Mouse (Mus musculus): ENCODE measurements around the gene Gzmn.
"Not testable (repeated sequence)": the region's sequence is repeated elsewhere in the genome, so short reads cannot be mapped to it uniquely, and the experiment has no call there.

Gzmn gene

DNA sequence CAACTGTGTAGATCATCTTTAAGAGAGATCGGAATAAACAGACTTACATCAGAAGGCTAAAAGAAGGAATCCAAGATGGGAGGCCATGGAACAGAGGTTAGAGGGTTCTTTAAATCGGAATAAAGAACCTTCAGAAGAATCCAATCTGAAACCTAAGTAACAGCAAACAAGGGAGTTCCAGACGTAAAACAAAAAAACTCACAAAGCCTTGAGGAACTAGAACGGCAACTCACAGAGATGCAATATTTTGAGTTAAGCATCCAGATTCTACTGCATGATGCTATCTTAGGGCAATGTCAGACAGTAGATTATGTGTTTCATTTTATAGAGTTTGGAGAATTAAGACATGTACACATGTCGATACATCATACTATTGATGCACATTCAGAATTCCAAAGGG lies at the start of gene Gzmn:
TSS of gene Gzmn (minus strand) at position 101 of the 400 bp plus-strand sequence.
- in situ Hi-C loops (cut with MboI; ENCODE audit: low pct_unique_long_range_greater_than_20kb in 1 of 2, low sequenced_read_pairs in 2 of 2, unreplicated experiment in 1 of 2), result no loop called here

DNA sequence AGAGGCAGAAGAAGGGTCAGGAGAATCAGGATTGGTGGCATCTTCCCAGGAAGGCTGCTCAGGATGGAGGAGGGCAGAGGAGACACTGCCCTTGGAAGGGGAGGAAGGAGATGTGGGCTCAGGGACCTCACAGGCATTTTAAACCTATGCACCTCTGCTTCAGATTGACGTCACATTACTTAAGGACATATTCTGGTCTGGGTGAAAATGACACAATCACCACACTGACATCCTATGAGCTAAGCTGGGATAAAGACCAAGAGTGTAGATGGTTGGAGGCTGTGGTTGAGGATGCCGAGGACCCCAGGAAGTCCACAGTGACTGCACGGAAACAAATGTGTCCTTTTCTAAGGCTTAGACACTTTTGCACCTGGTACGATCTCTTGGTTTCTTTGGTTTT lies 36.9 kb upstream of the Gzmn start, which contains the start of gene Gzmf:
TSS of gene Gzmf (minus strand) at position 101 of the 400 bp plus-strand sequence.
- in situ Hi-C loops (cut with MboI; ENCODE audit: low pct_unique_long_range_greater_than_20kb in 1 of 2, low sequenced_read_pairs in 2 of 2, unreplicated experiment in 1 of 2), result no loop called here

DNA sequence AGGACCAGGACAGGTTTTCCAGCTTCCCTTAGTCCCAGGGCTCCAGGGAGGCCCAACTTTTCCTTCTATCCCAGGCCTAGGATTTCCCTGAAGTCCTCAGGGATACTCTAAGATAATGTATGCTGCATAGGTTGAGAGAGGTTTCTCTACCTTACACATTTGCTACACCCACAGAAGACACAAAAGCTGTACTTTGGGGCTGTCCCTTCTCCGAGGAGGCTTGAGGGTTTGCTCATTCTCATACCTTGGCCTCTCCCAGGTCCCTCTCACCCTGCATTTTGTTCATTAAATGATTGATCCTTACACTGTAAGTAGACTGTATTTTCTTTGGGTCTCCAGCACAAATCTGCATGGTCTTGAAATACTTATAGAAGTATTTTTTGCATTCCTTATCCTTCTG lies 31.2 kb upstream of the Gzmn start:
- in situ Hi-C loops (cut with MboI; ENCODE audit: low pct_unique_long_range_greater_than_20kb in 1 of 2, low sequenced_read_pairs in 2 of 2, unreplicated experiment in 1 of 2), result loop anchor here (10.0 kb wide), 1 partner anchor 99 kb away; no protein-coding TSS in a partner anchor

DNA sequence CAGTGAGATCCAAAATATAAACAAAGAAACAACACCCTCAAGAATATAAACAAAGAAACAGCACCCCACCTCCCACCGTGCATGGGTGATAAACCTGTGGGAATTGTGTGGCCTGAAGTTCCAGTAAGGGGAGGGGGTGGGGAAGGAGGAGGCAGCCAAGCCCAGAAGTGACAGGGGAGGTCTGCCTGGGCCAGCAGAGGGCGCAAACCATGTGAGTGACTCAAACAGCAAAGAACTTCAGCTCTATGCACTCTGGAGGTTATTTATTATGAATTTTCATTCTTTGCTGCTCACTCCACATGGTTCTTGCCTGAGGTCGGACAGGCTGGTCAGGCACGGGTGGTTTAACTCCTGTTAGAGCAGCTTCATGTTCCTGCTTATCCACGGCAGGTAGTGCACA lies 30.6 kb upstream of the Gzmn start:
- in situ Hi-C loops (cut with MboI; ENCODE audit: low pct_unique_long_range_greater_than_20kb in 1 of 2, low sequenced_read_pairs in 2 of 2, unreplicated experiment in 1 of 2), result loop anchor here (10.0 kb wide), 1 partner anchor 100 kb away; no protein-coding TSS in a partner anchor

DNA sequence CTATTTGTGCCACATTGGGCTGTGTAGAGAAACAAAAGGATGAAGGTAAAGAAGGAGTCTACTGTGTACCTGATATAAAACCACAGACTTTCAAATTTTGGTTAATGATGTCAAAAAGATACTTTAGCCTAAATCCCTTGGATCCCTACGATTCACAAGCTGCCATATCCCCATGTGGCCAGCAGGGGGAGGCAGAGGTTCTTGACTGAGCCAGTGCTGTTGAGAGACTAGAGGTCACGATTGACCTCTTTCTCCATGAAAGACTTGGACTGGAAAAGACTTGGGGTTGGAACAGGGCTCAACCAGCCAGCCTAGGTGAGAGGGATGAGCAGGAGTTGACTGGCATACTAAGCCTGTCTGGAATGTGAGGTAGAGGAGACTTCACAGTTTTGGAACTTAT lies 29.6 kb upstream of the Gzmn start:
- in situ Hi-C loops (cut with MboI; ENCODE audit: low pct_unique_long_range_greater_than_20kb in 1 of 2, low sequenced_read_pairs in 2 of 2, unreplicated experiment in 1 of 2), result loop anchor here (10.0 kb wide), 1 partner anchor 101 kb away; no protein-coding TSS in a partner anchor

DNA sequence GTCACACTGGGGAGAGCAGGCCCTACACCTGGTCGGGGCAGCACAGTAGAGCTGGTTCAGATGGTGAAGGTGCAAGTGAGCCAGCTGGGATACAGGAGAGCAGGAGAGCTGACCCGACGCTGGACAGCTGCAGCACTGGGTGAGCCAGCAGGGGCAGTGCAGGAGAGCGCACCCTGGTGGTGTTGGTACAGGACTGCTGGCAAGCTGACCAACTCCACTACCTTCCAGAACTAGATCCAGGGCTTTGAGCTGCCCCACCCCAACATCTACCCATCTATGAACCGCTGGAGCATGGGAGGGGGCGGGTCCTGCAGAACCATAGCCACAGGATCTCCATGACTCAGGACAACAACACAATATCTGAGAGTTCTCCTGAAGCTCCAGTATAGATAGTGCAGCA lies 12.5 kb upstream of the Gzmn start:
- in situ Hi-C loops (cut with MboI; ENCODE audit: low pct_unique_long_range_greater_than_20kb in 1 of 2, low sequenced_read_pairs in 2 of 2, unreplicated experiment in 1 of 2), result no loop called here

DNA sequence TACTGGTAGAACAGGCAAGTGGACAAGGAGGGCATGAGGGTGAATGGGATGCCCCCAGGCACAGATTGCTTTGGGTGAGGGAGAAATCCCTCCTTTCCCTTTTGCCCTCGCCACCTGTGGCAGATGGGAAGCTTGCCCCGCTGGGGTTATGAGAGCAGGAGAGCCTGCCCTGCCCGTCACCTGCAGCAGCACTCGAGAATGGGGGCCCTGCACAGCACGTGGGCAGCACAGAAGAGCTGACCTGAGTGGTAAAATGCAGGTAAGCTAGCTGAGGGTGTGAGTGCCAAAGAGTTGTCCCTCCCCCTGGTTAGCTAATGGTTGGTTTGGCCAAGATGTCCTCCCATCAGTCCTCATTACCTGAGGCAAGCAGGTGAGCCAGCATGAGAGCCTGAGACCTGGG lies 12.1 kb upstream of the Gzmn start:
- in situ Hi-C loops (cut with MboI; ENCODE audit: low pct_unique_long_range_greater_than_20kb in 1 of 2, low sequenced_read_pairs in 2 of 2, unreplicated experiment in 1 of 2), result no loop called here

DNA sequence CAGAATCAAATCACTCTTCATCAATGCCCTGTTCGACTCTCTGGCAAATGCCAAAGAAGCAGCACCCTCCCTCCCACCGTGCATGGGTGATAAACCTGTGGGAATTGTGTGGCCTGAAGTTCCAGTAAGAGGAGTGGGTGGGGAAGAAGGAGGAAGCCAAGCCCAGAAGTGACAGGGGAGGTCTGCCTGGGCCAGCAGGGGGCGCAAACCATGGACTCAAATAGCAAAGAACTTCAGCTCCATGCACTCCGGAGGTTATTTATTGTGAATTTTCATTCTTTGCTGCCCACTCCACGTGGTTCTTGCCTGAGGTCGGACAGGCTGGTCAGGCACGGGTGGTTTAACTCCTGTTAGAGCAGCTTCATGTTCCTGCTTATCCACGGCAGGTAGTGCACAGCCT lies 3.3 kb upstream of the Gzmn start:
- in situ Hi-C loops (cut with MboI; ENCODE audit: low pct_unique_long_range_greater_than_20kb in 1 of 2, low sequenced_read_pairs in 2 of 2, unreplicated experiment in 1 of 2), result not testable (repeated sequence)

DNA sequence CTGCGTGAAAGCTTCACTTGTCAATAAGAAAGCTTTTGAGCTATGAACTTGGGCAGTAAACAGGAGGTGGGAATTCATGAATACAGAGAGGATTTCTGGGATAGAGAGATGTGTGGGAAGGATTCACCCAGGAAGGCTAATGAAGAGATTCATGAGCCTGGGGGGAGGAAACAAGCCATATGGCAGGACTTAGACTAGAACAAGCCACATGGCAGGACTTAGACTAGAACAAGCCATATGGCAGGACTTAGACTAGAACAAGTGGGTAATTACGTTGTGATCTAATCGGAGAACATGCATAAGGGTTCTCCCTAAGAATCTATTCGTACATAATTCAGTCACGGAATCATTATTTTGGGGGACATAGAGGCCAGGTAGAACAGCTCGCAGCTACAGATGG lies 1.0 kb downstream of the Gzmn start:
- in situ Hi-C loops (cut with MboI; ENCODE audit: low pct_unique_long_range_greater_than_20kb in 1 of 2, low sequenced_read_pairs in 2 of 2, unreplicated experiment in 1 of 2), result no loop called here

DNA sequence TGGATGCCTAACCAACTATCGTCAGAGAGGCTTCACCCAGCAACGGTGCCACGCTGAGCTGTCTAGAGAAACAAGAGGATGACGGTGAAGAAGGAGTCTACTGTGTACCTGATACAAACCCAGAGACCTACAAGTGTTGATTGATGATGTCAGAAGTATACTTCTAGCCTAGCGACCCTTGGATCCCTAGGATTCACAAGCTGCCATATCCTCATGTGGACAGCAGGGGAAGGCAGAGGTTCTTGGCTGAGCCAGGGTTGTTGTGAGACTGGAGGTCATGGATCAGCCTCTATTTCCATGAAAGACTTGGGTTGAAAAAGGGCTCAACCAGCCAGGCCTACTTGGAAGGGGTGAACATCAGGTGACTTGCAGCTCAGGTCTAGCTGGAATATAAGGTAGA lies 1.7 kb downstream of the Gzmn start:
- in situ Hi-C loops (cut with MboI; ENCODE audit: low pct_unique_long_range_greater_than_20kb in 1 of 2, low sequenced_read_pairs in 2 of 2, unreplicated experiment in 1 of 2), result no loop called here

DNA sequence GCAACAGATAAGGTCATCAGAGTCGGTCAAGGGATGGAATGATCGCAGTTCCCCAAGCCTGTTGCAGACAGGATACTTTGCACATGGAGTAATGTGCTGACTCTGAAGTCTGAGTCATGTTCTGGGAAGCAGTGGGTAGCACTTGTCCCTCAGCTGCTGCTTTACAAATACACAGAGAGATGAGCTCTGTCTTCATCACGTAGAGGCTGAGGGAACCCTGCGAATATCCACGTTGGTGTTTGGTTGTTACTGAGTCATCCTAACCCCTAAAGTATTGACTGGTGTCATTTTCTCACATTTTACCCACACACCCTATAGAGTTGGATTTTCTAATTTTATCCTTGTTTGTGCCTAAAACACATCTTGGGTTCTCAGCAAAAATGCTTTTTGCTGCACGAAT lies 6.4 kb downstream of the Gzmn start:
- in situ Hi-C loops (cut with MboI; ENCODE audit: low pct_unique_long_range_greater_than_20kb in 1 of 2, low sequenced_read_pairs in 2 of 2, unreplicated experiment in 1 of 2), result no loop called here

DNA sequence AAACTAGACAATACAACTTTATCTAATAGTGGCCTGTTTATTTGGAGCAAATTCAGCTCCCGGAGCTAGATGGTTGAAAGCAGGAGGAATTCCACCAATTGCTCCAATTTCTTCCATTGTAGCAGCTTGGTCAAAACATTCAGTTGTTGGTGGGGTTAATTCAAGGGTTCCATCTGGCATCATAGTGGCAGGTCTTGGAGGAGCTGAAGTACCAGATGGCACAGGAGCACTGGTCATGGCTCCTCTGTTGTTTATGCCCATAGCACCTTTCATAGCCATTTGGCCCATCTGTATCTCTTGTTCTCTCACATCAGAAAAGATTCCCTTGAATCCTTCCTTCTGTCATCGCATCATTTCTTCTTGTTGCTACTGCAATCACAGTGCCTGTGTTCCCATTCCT lies 12.3 kb downstream of the Gzmn start:
- in situ Hi-C loops (cut with MboI; ENCODE audit: low pct_unique_long_range_greater_than_20kb in 1 of 2, low sequenced_read_pairs in 2 of 2, unreplicated experiment in 1 of 2), result no loop called here

DNA sequence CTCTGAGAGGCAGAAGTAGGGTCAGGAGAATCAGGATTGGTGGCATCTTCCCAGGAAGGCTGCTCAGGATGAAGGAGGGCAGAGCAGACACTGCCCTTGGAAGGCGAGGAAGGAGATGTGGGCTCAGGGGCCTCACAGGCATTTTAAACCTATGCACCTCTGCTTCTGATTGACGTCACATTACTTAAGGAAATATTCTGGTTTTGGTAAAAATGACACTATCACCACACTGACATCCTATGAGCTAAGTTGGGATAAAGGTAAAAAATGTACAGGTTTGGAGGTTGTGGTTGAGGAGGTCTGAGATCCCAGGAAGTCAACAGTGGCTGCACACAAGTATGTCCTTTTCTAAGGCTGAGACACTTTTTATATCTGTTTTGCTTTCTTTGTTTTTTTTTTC lies 14.9 kb downstream of the Gzmn start, which contains the start of gene Gzmg:
TSS of gene Gzmg (minus strand) at position 101 of the 400 bp plus-strand sequence.
- in situ Hi-C loops (cut with MboI; ENCODE audit: low pct_unique_long_range_greater_than_20kb in 1 of 2, low sequenced_read_pairs in 2 of 2, unreplicated experiment in 1 of 2), result not testable (repeated sequence)

DNA sequence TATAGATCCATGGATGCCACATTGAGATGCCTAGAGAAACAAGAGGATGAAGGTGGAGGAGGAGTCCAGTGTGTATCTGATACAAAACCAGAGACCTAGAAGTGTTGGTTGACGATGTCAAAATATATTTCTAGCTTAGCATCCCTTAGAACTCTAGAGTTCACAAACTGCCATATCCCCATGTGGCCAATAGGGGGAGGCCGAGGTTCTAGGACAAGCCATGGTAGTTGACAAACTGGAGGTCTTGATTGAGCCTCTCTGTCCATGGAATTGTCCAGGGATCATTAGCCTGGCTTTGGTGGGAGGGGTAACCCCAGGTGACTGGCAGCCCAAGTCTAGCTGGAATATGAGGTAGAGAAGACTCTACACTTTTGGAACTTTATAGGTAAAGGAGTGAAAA lies 19.1 kb downstream of the Gzmn start:
- in situ Hi-C loops (cut with MboI; ENCODE audit: low pct_unique_long_range_greater_than_20kb in 1 of 2, low sequenced_read_pairs in 2 of 2, unreplicated experiment in 1 of 2), result no loop called here

DNA sequence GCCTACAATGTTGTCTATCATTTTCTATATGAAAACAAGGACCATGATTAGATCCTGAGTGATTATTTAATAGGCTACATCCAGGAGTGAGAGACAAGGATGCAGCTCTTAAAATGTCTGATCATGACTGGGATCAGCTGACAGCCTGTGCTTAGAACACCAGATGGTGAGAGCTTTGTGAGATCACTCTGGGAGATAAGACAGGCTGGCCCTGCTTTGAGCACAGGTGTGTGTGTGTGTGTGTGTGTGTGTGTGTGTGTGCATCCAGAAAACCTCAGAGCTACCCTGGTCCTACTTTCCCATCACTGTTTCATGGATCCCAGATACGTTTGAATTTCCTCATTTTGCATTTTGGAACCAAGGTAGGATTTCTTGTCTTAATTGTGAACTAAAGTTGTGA lies 40.7 kb downstream of the Gzmn start:
- in situ Hi-C loops (cut with MboI; ENCODE audit: low pct_unique_long_range_greater_than_20kb in 1 of 2, low sequenced_read_pairs in 2 of 2, unreplicated experiment in 1 of 2), result not testable (repeated sequence)

DNA sequence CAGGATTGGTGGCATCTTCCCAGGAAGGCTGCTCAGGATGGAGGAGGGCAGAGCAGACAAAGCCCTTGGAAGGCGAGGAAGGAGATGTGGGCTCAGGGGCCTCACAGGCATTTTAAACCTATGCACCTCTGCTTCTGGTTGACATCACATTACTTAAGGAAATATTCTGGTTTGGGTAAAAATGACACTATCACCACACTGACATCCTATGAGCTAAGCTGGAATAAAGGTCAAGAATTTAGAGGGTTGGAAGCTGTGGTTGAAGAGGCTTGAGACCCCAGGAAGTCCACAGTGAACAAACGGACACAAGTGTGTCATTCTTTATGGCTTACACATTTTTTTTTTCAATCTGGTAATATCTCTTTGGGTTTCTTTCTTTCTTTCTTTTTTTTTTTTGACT lies 41.9 kb downstream of the Gzmn start, which contains the start of gene Gzmd:
TSS of gene Gzmd (minus strand) at position 101 of the 400 bp plus-strand sequence.
- in situ Hi-C loops (cut with MboI; ENCODE audit: low pct_unique_long_range_greater_than_20kb in 1 of 2, low sequenced_read_pairs in 2 of 2, unreplicated experiment in 1 of 2), result not testable (repeated sequence)

DNA sequence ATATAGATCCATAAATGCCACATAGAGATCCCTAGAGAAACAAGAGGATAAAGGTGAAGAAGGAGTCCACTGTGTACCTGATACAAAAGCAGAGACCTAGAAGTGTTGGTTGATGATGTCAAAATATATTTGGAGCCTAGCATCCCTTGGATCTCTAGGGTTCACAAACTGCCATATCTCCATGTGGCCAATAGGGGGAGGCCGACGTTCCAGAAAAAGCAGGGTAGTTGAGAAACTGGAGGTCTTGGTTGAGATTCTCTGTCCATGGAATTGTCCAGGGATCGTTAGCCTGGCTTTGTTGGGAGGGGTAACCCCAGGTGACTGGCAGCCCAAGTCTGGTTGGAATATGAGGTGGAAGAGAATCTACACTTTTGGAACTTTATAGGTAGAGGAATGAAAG lies 46.1 kb downstream of the Gzmn start:
- in situ Hi-C loops (cut with MboI; ENCODE audit: low pct_unique_long_range_greater_than_20kb in 1 of 2, low sequenced_read_pairs in 2 of 2, unreplicated experiment in 1 of 2), result no loop called here

DNA sequence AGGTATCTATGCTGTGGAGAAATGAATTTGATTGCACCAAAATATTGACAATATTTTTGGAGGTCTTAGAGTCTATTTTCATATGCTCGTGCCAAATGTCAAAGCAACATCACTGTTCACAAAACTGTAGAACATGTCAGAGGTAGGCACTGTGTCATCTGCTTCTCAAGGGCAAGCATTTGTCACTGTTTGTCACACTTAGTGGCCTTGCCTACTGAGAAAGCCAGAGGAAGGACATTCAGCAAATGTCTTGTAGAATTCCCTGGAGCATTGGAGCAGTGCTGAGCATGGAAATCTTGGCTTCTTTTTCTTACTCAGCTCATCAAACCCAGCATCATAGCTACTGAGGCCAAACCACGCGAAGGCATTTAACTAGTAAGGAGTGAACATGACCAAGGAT lies 50.9 kb downstream of the Gzmn start:
- in situ Hi-C loops (cut with MboI; ENCODE audit: low pct_unique_long_range_greater_than_20kb in 1 of 2, low sequenced_read_pairs in 2 of 2, unreplicated experiment in 1 of 2), result no loop called here

DNA sequence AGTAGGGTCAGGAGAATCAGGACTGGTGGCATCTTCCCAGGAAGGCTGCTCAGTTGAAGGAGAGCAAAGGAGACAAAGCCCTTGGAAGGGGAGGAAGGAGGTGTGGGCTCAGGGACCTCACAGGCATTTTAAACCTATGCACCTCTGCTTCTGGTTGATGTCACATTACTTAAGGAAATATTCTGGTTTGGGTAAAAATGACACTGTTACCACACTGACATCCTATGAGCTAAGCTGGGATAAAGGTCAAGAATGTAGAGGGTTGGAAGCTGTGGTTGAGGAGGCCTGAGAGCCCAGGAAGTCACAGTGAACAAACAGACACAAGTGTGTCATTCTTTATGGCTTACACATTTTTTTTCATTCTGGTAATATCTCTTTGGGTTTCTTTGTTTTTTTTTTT lies 53.9 kb downstream of the Gzmn start, which contains the start of gene Gzme:
TSS of gene Gzme (minus strand) at position 101 of the 400 bp plus-strand sequence.
- in situ Hi-C loops (cut with MboI; ENCODE audit: low pct_unique_long_range_greater_than_20kb in 1 of 2, low sequenced_read_pairs in 2 of 2, unreplicated experiment in 1 of 2), result no loop called here
